Mouse (Mus musculus): Measurements from ENCODE around the gene Gnb5. TPM values are rescaled to one million over a fixed set of nuclear protein-coding genes. Genes with fewer than 3 reads are reported as not detected.

The Gnb5 gene
- 10 to 100 TPM; 28.0 to 29.9 TPM for total RNA-seq (2021)
- long read RNA-seq, experiment 1, transcript Gnb5-206 (11 exons, 2,105 nt), result major isoform, 74 of 77 reads
- long read RNA-seq, experiment 1, partial matches to known transcripts, result 1 of 77 reads
- long read RNA-seq, experiment 1, other reads (novel, unspliced or antisense), result 2 of 77 reads
- long read RNA-seq, experiment 2, transcript Gnb5-206 (11 exons, 2,105 nt), result major isoform, 55 of 60 reads
- long read RNA-seq, experiment 2, partial matches to known transcripts, result 2 of 60 reads
- long read RNA-seq, experiment 2, other reads (novel, unspliced or antisense), result 3 of 60 reads

GRCm38 (mm10) chr9:75306126-75306898 is at the start of gene Gnb5:
Gene Gnb5 (plus strand): TSS chr9:75306288.
- no peak for DNase-seq
- intact Hi-C loops (cut with DNase I), result no loop called here

GRCm38 (mm10) chr9:75258792-75259191 is 47.3 kb upstream of the Gnb5 start:
- intact Hi-C loops (cut with DNase I), result no loop called here
- DNase-seq, result no peak

GRCm38 (mm10) chr9:75259656-75260055 is 46.4 kb upstream of the Gnb5 start:
- DNase-seq, result no peak
- intact Hi-C loops (cut with DNase I), result no loop called here

- intact Hi-C loops (cut with DNase I), result no loop called here
- DNase-seq, result no peak
Measured at GRCm38 (mm10) chr9:75261332-75261872, 44.7 kb upstream of the Gnb5 start.

GRCm38 (mm10) chr9:75262235-75262826 is 43.8 kb upstream of the Gnb5 start:
- intact Hi-C loops (cut with DNase I), result no loop called here
- no peak for DNase-seq

- no peak for DNase-seq
- intact Hi-C loops (cut with DNase I), result no loop called here
Measured at GRCm38 (mm10) chr9:75264008-75264718, 41.9 kb upstream of the Gnb5 start.

GRCm38 (mm10) chr9:75267147-75267546 is 38.9 kb upstream of the Gnb5 start:
- intact Hi-C loops (cut with DNase I), result no loop called here
- DNase-seq, result no peak

GRCm38 (mm10) chr9:75270382-75270781 is 35.7 kb upstream of the Gnb5 start:
- intact Hi-C loops (cut with DNase I), result no loop called here
- DNase-seq, result no peak

GRCm38 (mm10) chr9:75271539-75271938 is 34.5 kb upstream of the Gnb5 start:
- intact Hi-C loops (cut with DNase I), result no loop called here
- no peak for DNase-seq

GRCm38 (mm10) chr9:75273646-75274045 is 32.4 kb upstream of the Gnb5 start:
- intact Hi-C loops (cut with DNase I), result no loop called here
- no peak for DNase-seq

GRCm38 (mm10) chr9:75274486-75274885 is 31.6 kb upstream of the Gnb5 start:
- intact Hi-C loops (cut with DNase I), result no loop called here
- DNase-seq, result no peak

GRCm38 (mm10) chr9:75275051-75275450 is 31.0 kb upstream of the Gnb5 start:
- intact Hi-C loops (cut with DNase I), result no loop called here
- no peak for DNase-seq

GRCm38 (mm10) chr9:75280814-75281213 is 25.3 kb upstream of the Gnb5 start:
- intact Hi-C loops (cut with DNase I), result loop anchor here (2.0 to 10.0 kb wide), 3 partner anchors 230 to 379 kb away; no protein-coding TSS in a partner anchor
- peak; percentile 44 to 47 for DNase-seq

- DNase-seq, result no peak
- intact Hi-C loops (cut with DNase I), result loop anchor here (5.0 to 10.0 kb wide), 2 partner anchors 233 to 380 kb away; no protein-coding TSS in a partner anchor
Measured at GRCm38 (mm10) chr9:75282179-75282578, 23.9 kb upstream of the Gnb5 start.

- intact Hi-C loops (cut with DNase I), result loop anchor here (5.0 to 10.0 kb wide), 2 partner anchors 232 to 381 kb away; no protein-coding TSS in a partner anchor
- DNase-seq, result peak; percentile 19 to 51
Measured at GRCm38 (mm10) chr9:75282830-75283229, 23.3 kb upstream of the Gnb5 start.

GRCm38 (mm10) chr9:75283636-75284035 is 22.5 kb upstream of the Gnb5 start:
- intact Hi-C loops (cut with DNase I), result loop anchor here (5.0 to 10.0 kb wide), 2 partner anchors 231 to 381 kb away; no protein-coding TSS in a partner anchor
- DNase-seq, result no peak

- DNase-seq, result no peak
- intact Hi-C loops (cut with DNase I), result loop anchor here (10.0 kb wide), 1 partner anchor 229 kb away; no protein-coding TSS in a partner anchor
Measured at GRCm38 (mm10) chr9:75285363-75285762, 20.7 kb upstream of the Gnb5 start.

- no peak for DNase-seq
- intact Hi-C loops (cut with DNase I), result loop anchor here (10.0 kb wide), 1 partner anchor 227 kb away; no protein-coding TSS in a partner anchor
Measured at GRCm38 (mm10) chr9:75287636-75288035, 18.5 kb upstream of the Gnb5 start.

GRCm38 (mm10) chr9:75289545-75289944 is 16.5 kb upstream of the Gnb5 start:
- intact Hi-C loops (cut with DNase I), result loop anchor here (10.0 kb wide), 1 partner anchor 225 kb away; no protein-coding TSS in a partner anchor
- DNase-seq, result peak; percentile 12 to 41

GRCm38 (mm10) chr9:75299342-75299741 is 6.7 kb upstream of the Gnb5 start:
- no peak for DNase-seq
- intact Hi-C loops (cut with DNase I), result no loop called here

All from heart, postnatal 14 days (tissue).